Mouse (Mus musculus) liver, embryonic 13.5 days (tissue): ENCODE measurements around the gene Srf. TPM values are rescaled to one million over a fixed set of nuclear protein-coding genes. Genes with fewer than 3 reads are reported as not detected.
A peak's percentile ranks its signal among the peaks of the same experiment; 100 is the strongest.

Experiments used
- ATAC-seq: fragments of 200-750 bp; cut with Nextera tagmentation; 2 replicates; pipeline ENCODE4 v1.8.0; 2017; ENCODE audit warnings: low read depth, mild to moderate bottlenecking, moderate number of reproducible peaks, moderate library complexity
- DNase-seq: peaks from one replicate; pipeline ENCODE4 v3.0.0; 2022
- H3K27ac ChIP-seq: fragments of 300-500 bp; sonication (generic); 2 replicates; pipeline ENCODE4 v1.5.1; 2015; ENCODE audit warnings: moderate library complexity, mild to moderate bottlenecking, inconsistent platforms
- H3K27me3 ChIP-seq: fragments of 300-500 bp; sonication (generic); 2 replicates; pipeline ENCODE4 v1.6.1; 2015; ENCODE audit warnings: mild to moderate bottlenecking, inconsistent platforms
- H3K36me3 ChIP-seq: fragments of 300-500 bp; sonication (generic); 2 replicates; pipeline ENCODE4 v1.6.1; 2015; ENCODE audit warnings: mild to moderate bottlenecking, inconsistent platforms
- H3K4me1 ChIP-seq: fragments of 300-500 bp; sonication (generic); replicated peaks from 2 replicates; pipeline ENCODE4 v1.6.1; 2015; ENCODE audit warnings: inconsistent platforms
- H3K4me2 ChIP-seq: fragments of 300-500 bp; sonication (generic); 2 replicates; pipeline ENCODE4 v1.6.1; 2015; ENCODE audit warnings: inconsistent platforms, mild to moderate bottlenecking, moderate library complexity
- H3K4me3 ChIP-seq: fragments of 300-500 bp; sonication (generic); replicated peaks from 2 replicates; pipeline ENCODE4 v1.5.1; 2015; ENCODE audit warnings: mild to moderate bottlenecking, inconsistent platforms
- H3K9ac ChIP-seq: fragments of 300-500 bp; sonication (generic); 2 replicates; pipeline ENCODE4 v1.6.1; 2015; ENCODE audit warnings: mild to moderate bottlenecking, inconsistent platforms
- H3K9me3 ChIP-seq: fragments of 300-500 bp; sonication (generic); replicated peaks from 2 replicates; pipeline ENCODE4 v1.6.1; 2016; ENCODE audit warnings: inconsistent platforms
- WGBS: fragments of 180-500 bp; shearing (Covaris S2); methylation state at CpG from one replicate; pipeline ENCODE4 v1.1.7; 2015; ENCODE audit not compliant: insufficient replicate concordance; 5-methylcytosine and 5-hydroxymethylcytosine counted together
- microRNA-seq: library from miRNA; unstranded; fragments of <30 nt; microRNA quantifications from one replicate; pipeline ENCODE4, GENCODE M21; 2016
- polyA plus RNA-seq: library from polyadenylated mRNA; unstranded; fragments of >200 nt; fragmentation: Nextera tagmentation; extraction: Ambion mirVana; gene quantifications from 2 replicates; pipeline ENCODE4 v1.2.1, GENCODE M21; 2015

The Srf gene
- polyA plus RNA-seq, 1 experiment from 2014 or later: 2.9 TPM

- WGBS: 36% methylated on average over 2 of the region's 2 CpGs
- Histone ChIP-seq H3K4me3 (no peak overlapping the region), H3K9me3 (no peaks in the 10 kb centered on the region), H3K27ac (no peak overlapping the region), H3K9ac (no peak overlapping the region), H3K4me1 (no peaks in the 10 kb centered on the region), H3K4me2 (no peak overlapping the region), H3K27me3 (no peaks in the 10 kb centered on the region), H3K36me3 (no peaks in the 10 kb centered on the region; the same call in 1 of the 2 replicates)
- DNase-seq: no peak
- no peak for ATAC-seq
These were observed 42.6 kb downstream of the Srf start for GRCm38 (mm10) chr17:46513329-46513728.

DNA sequence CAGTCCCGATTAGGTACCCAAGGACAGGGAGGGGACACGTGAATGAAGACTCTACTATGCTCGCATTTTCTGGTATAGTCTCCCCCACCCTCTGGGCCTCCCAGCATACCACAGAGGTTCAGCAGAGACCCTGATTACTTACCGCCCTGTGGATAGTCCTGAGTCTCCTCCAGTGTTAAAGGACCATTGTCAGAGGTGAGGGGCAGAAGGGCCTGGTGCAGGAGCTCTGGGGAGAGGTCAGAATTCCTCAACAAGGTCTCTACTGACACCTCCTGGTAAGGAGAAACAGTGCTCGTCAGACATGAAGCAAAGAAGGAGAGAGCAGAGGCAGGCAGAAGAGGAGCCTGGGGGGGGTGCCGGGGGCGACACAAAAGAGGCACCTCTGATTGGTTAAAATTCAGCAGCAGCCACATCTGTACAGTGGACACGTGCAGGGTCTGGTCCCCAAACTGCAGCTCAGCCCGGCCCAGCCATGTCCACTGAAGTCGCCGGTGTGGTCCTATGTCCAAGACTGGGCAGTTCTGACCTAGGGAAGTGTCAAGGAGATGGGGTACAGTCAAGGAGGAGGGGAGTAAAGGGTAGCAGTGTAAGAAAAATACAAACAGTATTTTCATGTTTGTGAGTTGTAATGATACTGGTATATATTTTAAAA, 44.8 kb downstream of the Srf start:
- WGBS: 44% methylated on average over 11 of the region's 11 CpGs
- H3K27ac ChIP-seq: no peak overlapping the region
- H3K4me3 ChIP-seq: no peak overlapping the region
- no peak overlapping the region for H3K9ac ChIP-seq
- ATAC-seq (no peak), DNase-seq (no peak)
- no peak overlapping the region for H3K4me2 ChIP-seq
- no peaks in the 10 kb centered on the region for H3K4me1 ChIP-seq
- H3K36me3 ChIP-seq: no peaks in the 10 kb centered on the region; the same call in 1 of the 2 replicates
- H3K27me3 ChIP-seq: no peaks in the 10 kb centered on the region
- H3K9me3 ChIP-seq: no peaks in the 10 kb centered on the region

GRCm38 (mm10) chr17:46505617-46506016, 50.4 kb downstream of the Srf start:
- peaks cover under 1% of the 10 kb centered on the region; the same call in 1 of the 2 replicates for H3K36me3 ChIP-seq
- no peak overlapping the region for H3K4me3 ChIP-seq
- H3K27me3 ChIP-seq: no peaks in the 10 kb centered on the region
- H3K9me3 ChIP-seq: no peaks in the 10 kb centered on the region
- H3K4me1 ChIP-seq: no peaks in the 10 kb centered on the region
- no peak overlapping the region for H3K9ac ChIP-seq
- no peak overlapping the region for H3K27ac ChIP-seq
- WGBS: 61% methylated on average over 3 of the region's 3 CpGs
- ATAC-seq: no peak
- H3K4me2 ChIP-seq: no peak overlapping the region
- no peak for DNase-seq

- H3K4me1 ChIP-seq: no peaks in the 10 kb centered on the region
- peaks cover 16% of the 10 kb centered on the region for H3K36me3 ChIP-seq
- WGBS: 65% methylated on average over 14 of the region's 14 CpGs
- H3K27ac ChIP-seq: no peak overlapping the region
- no peak overlapping the region for H3K9ac ChIP-seq
- H3K9me3 ChIP-seq: no peaks in the 10 kb centered on the region
- DNase-seq (no peak), ATAC-seq (0 out of 2 replicates have a peak, but pooled peaks have one; percentile 23)
- H3K4me3 ChIP-seq: no peak overlapping the region
- no peak overlapping the region for H3K4me2 ChIP-seq
- H3K27me3 ChIP-seq: no peaks in the 10 kb centered on the region
These were observed 51.9 kb downstream of the Srf start for GRCm38 (mm10) chr17:46503847-46504638.

DNA sequence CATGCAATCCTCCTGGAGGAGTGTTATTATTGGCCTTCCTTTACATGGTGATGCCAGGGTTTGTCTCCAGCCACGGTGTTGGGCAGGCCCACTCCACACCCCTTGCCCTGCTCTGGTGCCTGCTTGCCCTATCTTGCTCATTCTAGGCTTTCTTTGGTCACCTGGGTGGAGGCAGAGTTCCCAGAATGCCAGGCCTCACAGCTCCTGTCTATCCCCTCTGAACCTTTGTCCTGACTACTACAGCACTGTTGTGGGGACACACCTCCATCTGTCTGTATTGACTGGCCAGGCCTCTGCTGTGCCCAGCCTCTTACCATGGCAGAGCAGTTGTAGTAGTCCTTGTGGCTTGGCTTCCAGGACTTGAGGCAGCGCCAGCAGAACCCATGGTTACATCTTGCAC, 53.2 kb downstream of the Srf start:
- 88% methylated on average over 2 of the region's 2 CpGs for WGBS
- ATAC-seq: 0 out of 2 replicates have a peak, but pooled peaks have one; percentile 23
- Histone ChIP-seq H3K4me2 (no peak overlapping the region), H3K36me3 (peaks cover 25% of the 10 kb centered on the region), H3K9me3 (no peaks in the 10 kb centered on the region), H3K27me3 (no peaks in the 10 kb centered on the region), H3K4me3 (no peak overlapping the region), H3K4me1 (peaks cover 5% of the 10 kb centered on the region), H3K9ac (no peak overlapping the region), H3K27ac (no peak overlapping the region)
- no peak for DNase-seq

Small RNA genes lying within 50 kb of the gene (microRNA-seq; reads per million reads assigned to microRNA genes)
- gene Mir6976: 2.1 reads per million

Other genes with a start within 250 kb of the Srf start
- gene Abcc10, start 227.8 kb downstream of the Srf start, polyA plus RNA-seq: 1.6 and 1.7 TPM in 2 replicates
- 1.2 and 1.4 TPM in 2 replicates for gene Zfp318, start 172.4 kb downstream of the Srf start, polyA plus RNA-seq
- gene Crip3, start 127.2 kb downstream of the Srf start, polyA plus RNA-seq: not detected in 2 replicates
- gene Slc22a7, start 117.7 kb downstream of the Srf start, polyA plus RNA-seq: not detected in 2 replicates
- gene Ttbk1, start 68.5 kb downstream of the Srf start, polyA plus RNA-seq: 0.02 TPM in 2 replicates
- 34.6 and 35.1 TPM in 2 replicates for gene Dnph1, start 59.5 kb downstream of the Srf start, polyA plus RNA-seq
- gene Cul9, start 9.8 kb downstream of the Srf start, polyA plus RNA-seq: 0.44 and 0.84 TPM in 2 replicates
- gene Ptk7, start 73.3 kb upstream of the Srf start, polyA plus RNA-seq: 8.0 and 9.1 TPM in 2 replicates
- 5.8 TPM in 2 replicates for gene Klc4, start 89.8 kb upstream of the Srf start, polyA plus RNA-seq
- 91.5 and 97.5 TPM in 2 replicates for gene Mrpl2, start 90.1 kb upstream of the Srf start, polyA plus RNA-seq
- 10.9 and 12.4 TPM in 2 replicates for gene Cul7, start 94.2 kb upstream of the Srf start, polyA plus RNA-seq
- 31.7 and 31.9 TPM in 2 replicates for gene Rrp36, start 118.2 kb upstream of the Srf start, polyA plus RNA-seq
- gene Mea1, start 122.6 kb upstream of the Srf start, polyA plus RNA-seq: 65.2 and 67.8 TPM in 2 replicates
- 73.1 and 75.6 TPM in 2 replicates for gene Klhdc3, start 124.7 kb upstream of the Srf start, polyA plus RNA-seq
- gene Ppp2r5d, start 148.9 kb upstream of the Srf start, polyA plus RNA-seq: 31.2 and 36.0 TPM in 2 replicates
- gene Pex6, start 155.3 kb upstream of the Srf start, polyA plus RNA-seq: 8.5 and 9.4 TPM in 2 replicates
- gene Gnmt, start 173.0 kb upstream of the Srf start, polyA plus RNA-seq: 11.0 and 11.7 TPM in 2 replicates
- 30.2 and 30.9 TPM in 2 replicates for gene Cnpy3, start 196.0 kb upstream of the Srf start, polyA plus RNA-seq
- 0.30 and 0.32 TPM in 2 replicates for gene Ptcra, start 207.5 kb upstream of the Srf start, polyA plus RNA-seq
- gene 2310039H08Rik, start 216.5 kb upstream of the Srf start, polyA plus RNA-seq: 44.5 and 51.4 TPM in 2 replicates
- 108 and 131 TPM in 2 replicates for gene Rpl7l1, start 226.5 kb upstream of the Srf start, polyA plus RNA-seq